Mouse (Mus musculus): Measurements from ENCODE around the gene Ccdc70.
A peak's percentile ranks its signal among the peaks of the same experiment; 100 is the strongest.
"Not testable (repeated sequence)": the region's sequence is repeated elsewhere in the genome, so short reads cannot be mapped to it uniquely, and the experiment has no call there.

Gene Ccdc70

DNA sequence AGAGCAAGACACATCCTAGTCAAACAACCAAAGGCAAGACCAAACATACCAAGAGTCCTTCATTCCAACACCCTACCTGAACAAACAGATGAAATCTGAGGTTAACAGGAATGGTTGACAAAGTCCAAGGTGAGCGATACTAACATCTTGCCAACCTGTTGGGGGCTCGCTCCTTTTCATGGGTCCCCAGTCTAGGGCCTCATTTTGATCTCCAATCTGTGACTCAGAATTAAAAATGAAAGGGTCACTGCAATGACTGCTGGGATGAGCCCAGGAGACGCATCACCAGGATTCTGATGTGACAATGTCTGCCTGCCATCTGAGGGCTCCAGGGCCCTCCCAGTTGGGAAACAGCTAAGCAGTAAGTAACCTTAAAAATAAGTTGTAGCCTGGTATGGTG, at the start of gene Ccdc70:
TSS of gene Ccdc70 (plus strand) at position 301 of the 400 bp plus-strand sequence.
- peak in 1 of 2 experiments; percentile 12 for DNase-seq (ENCODE audit: low spot score in 2 of 2)

DNA sequence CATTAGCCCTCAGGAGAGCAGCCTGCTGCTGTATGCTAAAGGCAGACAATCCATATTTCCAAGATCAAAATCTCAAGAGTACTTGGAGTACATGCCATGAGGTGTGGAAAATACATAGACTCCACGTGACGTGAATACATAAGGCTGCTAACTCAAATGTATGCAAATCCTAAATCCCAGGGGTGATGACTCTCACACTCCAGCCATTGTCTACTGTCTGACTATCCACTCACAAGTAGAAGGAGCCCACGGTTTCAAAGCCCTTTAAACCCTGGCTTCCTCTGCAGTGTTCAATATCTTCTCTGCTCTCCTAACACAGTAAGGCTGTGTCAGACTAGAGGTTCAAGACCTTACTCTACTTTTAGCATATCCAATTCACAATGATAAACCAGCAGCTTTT, 38.8 kb upstream of the Ccdc70 start:
- DNase-seq (ENCODE audit: low spot score in 2 of 2): not testable (repeated sequence)

DNA sequence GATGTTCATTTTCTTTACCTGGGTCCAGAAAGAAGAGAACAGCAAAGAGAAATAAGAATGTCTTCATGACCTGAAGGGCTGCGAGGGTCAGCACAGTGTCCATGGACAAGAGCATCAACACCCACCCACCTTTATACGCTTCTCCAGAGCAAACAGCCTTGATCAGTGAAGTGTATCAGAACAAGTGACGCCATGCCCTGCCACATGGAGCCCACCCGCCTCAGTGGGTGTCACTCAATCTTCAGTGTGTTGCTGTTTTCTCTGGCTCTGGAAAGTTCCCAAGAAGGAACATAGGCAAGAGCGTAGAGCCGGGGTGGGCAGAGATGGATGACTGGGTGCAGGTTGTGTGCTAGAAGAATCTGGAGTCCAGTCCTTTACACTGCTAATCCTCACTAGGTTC, 37.0 kb upstream of the Ccdc70 start, which contains the start of gene Defb15:
TSS of gene Defb15 (minus strand) at position 101 of the 400 bp plus-strand sequence.
- DNase-seq (ENCODE audit: low spot score in 2 of 2): no peak

DNA sequence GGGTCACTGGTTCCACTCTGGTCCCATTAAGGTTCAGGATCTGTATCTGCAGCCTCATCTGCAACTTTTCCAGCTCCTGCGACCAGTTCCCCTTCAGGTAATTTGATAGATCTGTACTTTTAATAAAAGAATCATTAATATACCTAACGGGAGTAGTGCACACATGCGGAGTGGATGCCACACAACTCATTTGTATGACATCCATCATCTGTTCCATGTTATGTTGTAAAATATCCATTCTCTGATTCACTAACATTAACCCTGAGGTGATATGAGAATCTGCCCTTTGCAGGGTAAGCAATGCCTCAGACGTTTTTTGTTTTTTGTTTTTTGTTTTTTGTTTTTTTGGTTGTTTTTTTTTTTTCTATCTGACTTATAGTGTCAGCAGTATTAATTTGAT, 31.5 kb upstream of the Ccdc70 start, which contains the start of gene Defb35:
TSS of gene Defb35 (plus strand) at position 301 of the 400 bp plus-strand sequence.
- not testable (repeated sequence) for DNase-seq (ENCODE audit: low spot score in 2 of 2)

DNA sequence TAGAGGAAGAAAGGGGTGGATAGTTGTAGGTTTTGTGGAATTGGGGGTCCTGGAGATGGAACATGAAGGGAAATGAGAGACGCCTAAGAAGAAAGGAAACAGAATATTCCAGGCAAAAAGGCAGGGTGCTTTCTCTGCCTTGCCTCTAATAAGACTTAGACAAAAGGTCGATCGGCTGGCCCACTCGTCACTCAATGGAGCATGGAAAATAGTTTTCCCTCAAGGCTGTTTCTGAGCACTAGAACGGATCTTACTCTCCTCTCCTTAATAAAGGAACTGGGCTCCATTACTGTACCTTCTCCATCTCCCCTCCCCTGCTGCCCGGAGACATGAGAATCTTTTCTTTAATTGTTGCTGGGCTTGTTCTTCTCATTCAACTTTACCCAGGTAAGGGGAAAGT, 23.1 kb upstream of the Ccdc70 start, which contains the start of gene Defb13:
TSS of gene Defb13 (plus strand) at position 301 of the 400 bp plus-strand sequence.
- DNase-seq (ENCODE audit: low spot score in 2 of 2): no peak

DNA sequence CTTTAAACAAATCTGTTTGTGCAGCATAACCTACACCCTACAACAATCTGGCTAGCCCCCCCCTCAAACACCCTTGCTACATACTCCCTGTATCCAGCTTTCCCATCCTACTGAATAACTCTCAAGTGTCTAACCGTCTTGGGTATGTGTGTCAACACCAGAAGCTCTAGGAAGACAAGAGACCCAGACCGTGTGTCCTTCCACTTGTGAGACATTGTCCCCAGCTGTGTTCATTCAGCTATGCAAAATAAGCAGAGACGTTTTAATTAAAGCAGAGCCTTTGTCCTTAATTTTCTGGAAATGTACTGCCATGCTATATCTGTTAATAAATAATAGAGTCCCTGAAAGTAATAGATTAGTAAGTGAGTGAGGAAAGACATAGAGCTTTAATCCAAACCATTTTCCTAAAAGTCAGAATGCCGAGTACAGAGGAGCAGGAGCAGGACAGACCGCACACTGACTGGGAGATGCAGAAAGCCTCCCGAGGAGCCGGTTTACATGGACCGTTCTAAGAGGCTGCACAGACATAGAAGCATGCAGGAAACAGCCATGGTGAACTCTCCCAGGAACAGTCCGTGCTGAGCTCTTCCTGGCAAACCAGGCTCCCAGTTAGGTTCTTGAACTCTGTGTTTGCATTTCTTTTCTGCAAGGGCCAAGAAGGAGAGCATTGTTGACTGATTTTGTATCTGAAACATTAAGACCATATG, 22.1 kb upstream of the Ccdc70 start:
- no peak for DNase-seq (ENCODE audit: low spot score in 2 of 2)

- no peak for DNase-seq (ENCODE audit: low spot score in 2 of 2)
These were observed 14.3 kb upstream of the Ccdc70 start for GRCm38 (mm10) chr8:21955321-21955720.

- no peak for DNase-seq (ENCODE audit: low spot score in 2 of 2)
These were observed 13.2 kb upstream of the Ccdc70 start for GRCm38 (mm10) chr8:21956336-21956735.

DNA sequence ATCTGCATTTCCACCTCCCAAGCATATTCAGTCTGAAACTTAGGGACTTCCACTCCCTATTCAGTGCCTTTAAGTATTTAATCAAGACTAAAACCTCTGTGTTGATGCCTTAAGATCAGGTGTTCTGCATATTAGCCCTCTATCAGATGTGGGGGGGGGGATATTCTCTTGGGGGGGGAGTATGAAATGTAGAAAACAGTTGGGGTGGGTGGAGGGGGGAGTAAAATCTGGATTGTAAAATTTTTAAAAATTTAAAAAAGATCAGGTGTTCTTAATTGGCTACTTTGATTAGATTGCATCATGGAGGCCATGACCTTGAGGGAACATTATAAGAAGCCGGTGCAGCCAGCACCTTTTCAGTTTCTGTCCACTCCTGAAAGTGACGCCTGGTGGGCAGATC, 11.2 kb upstream of the Ccdc70 start, which contains the start of gene Fam90a1a:
TSS of gene Fam90a1a (plus strand) at position 301 of the 400 bp plus-strand sequence.
- DNase-seq (ENCODE audit: low spot score in 2 of 2): no peak

DNA sequence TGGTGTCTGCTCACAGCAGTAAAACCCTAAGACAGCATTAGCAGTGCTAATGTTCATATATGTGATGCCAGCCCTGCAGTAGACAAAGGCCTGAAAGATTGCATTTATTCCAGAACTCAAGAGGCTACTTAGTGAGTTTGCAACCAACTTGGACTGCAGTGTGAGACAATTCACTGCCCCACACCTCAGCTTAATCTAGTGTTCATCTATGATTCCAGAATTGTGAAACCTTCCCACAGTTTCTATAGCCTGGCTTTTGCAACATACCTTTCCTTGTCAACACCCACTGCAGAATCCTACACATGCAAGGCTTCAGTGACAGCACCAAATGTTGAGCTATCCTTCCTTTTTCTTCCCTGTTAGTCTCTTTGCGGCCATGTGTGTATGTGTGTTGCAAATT, 2.9 kb upstream of the Ccdc70 start:
- DNase-seq (ENCODE audit: low spot score in 2 of 2): peak in 1 of 2 experiments; percentile 8

- no peak for DNase-seq (ENCODE audit: low spot score in 2 of 2)
These were observed 8.6 kb downstream of the Ccdc70 start for GRCm38 (mm10) chr8:21978193-21978592.

DNA sequence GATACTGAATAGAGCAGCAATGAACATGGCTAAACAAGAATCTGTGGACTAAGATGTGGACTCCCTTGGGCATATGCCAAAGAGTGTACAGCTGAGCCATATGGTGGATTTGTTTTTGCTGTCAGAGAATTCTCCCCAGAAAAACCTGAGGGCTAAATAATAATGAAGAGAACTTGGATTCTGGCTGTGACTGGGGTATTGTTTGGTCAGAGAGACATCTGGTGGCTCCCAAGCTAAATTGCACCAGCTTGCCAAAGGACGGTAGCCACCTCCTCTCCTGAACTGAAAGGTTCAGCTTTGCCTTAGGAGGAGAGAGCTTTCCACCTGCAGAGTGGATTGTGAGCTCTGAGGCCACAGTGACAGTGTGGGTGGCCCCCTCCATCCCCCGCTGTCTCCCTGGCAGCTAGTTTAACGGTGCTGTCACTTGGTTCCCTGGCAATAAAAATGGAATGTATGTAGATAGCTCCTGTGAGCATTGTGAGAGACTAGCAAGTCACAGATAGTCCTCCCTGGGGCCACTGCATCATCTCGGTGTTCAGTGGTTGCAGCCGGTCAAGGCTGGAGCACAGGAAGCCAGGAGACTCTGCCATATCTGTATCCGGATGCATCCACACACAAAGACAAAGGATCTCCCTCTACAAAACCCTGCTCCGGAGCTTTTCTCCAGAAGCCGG, 12.2 kb downstream of the Ccdc70 start:
- no peak for DNase-seq (ENCODE audit: low spot score in 2 of 2)

DNA sequence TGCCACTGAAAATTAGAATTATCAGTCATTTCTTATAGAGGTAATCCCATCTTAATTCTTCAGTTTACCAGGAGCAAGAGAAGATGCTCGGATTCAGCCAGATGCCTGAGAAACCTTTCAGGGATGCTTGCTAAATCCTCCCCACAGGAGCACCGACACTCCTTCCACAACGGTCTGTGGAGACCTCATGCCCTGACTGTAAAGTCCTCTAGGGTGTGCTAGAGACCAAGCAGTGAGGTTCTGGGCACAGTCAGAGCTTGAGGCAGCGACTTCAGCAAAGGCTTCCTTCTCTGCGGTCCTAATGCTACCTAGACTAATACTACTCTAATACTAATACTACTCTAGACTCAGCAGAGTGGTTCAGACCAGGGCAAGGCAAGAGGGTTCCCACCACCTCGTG, 22.6 kb downstream of the Ccdc70 start:
- DNase-seq (ENCODE audit: low spot score in 2 of 2): no peak

DNA sequence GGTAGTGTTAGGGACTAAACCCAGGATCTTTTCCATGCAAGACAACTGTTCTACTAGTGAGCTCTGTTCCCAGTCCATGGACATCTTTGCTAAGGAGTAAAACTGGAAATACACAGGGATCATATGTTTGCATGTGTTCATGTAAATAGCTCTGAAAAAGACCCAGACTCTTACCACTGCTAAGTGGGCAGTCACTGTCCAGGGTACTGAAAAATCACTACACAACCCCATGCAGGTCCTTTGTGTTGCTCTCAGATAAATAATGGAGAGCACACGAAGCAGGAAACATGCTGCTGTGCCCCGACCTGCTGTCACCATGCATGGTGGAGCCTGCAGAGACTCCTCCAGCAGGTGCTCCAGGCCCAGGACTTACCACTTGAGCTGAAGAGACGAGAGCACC, 25.6 kb downstream of the Ccdc70 start:
- DNase-seq (ENCODE audit: low spot score in 2 of 2): no peak

DNA sequence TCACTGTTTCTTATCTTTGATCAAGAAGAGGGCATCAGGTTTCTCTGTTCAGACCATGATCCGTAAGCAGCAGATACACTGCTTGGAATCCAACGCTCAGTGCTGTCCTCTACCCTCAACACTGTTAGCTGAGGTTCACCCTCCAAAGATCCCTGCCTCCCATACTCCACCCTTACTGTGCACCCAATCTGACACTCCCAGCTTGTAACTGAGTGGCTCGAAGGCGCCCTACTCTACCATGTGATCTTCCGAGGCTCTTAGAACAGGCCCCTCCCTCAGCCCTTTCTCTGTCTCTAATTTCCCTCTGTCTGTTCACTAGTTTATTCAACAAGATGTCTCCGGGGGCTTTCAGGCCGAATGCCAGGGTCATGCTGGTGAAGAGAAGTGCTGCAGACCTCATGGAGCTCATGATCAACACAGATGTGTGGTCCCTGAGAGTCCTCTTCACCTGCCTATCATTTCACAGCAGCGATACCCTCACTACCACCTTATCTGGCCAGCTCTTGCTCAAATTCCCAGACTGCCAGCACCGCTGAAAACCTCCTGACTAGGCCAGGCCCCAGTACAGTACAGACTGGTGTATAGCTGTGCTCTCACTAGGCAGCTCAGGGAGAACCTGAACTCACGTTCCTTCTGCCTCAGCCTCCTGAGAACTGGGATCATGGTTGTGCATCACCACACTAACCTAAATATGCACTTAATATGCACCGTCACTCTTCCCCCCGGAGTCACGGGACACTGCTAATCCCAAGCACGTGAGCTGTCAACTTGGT, 35.4 kb downstream of the Ccdc70 start:
- no peak for DNase-seq (ENCODE audit: low spot score in 2 of 2)

DNA sequence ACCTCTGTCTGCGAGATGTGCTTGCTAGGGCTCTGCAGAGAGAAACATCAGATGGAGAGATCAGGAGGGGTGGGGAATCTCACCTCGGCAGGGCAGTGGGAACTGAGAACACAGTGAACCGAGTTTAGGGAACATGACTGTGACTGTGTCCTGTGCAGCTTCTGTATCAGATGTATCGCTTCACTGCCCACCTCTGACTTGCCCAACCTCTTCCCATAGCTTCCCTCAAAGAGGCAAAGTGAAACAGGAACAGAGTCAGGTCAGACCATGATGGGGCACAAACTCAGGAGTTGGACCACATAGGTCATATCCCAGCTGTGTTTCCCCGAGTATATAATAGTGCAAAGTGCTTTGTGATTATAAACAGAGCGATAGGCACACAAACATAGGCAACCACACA, 36.8 kb downstream of the Ccdc70 start:
- no peak for DNase-seq (ENCODE audit: low spot score in 2 of 2)

- DNase-seq (ENCODE audit: low spot score in 2 of 2): no peak
These were observed 39.8 kb downstream of the Ccdc70 start for GRCm38 (mm10) chr8:22009403-22009802.

DNA sequence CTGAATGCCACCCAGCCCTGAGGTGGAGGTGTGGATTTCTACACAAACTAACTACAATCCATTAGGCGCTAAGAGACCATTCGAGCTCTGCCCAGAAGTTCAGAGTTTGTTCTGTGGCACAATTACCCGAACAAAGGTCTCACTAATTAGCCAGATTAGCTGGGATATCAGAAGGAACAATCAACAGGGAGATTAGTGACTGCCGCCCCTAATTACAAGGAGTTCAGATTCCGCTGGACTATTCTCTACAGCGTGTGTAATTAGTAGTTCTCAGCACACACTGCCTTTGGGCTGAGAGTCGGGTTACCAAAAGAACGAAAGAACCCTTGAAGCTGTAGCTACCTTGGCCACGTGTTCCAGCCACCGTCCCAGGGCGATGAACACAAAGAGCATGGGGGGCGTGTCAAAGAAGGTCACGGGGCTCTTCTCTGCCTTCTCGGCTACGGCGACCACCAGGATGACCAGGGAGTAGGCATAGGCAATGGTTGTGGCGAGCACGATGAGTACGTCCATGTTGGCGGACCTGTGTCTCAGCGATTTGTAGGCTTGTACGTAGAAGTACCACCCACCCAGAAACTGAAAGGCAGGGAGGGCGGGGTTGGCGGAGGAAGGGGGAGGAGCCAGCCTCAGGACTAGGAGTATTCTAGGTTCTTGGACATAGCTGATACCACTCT, 43.6 kb downstream of the Ccdc70 start:
- DNase-seq (ENCODE audit: low spot score in 2 of 2): no peak

DNA sequence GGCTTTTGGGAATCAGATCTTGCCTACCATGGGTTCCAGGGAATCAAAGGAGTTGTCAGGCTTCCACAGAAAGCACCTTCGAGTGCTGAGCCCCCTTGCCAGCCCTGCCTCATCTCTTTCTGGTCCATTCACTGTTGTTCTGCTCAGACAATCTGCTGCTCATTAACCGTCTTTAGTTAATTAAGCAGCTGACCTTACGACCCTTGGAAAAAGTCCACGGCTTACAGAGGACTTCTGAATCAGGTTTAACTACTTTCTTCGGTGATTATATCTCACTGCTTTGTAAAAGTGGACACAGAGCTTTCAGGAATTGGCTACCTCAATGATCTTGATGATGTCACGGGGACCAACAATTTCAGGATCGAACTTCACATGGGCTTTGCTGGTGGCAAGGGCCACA, 48.2 kb downstream of the Ccdc70 start:
- no peak for DNase-seq (ENCODE audit: low spot score in 2 of 2)

DNA sequence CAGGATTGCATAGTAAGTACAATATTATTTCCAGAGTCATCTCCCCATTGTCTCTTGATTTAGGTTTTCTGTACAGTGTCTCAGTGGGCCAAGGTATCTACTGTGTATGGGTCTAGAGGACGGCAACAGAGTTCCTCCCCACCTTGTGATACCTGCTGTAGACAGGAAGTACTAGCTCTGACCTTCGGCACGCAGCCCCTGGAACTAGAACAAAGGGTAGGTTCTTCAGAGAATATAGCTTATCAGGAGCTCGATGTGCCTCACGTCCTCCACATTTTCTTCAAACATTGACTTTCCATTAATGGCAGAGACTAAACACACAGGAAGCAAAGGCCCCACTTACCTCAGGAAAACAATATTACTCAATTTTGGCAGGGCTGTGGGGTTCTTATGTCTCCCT, 49.9 kb downstream of the Ccdc70 start:
- DNase-seq (ENCODE audit: low spot score in 2 of 2): no peak

- no peak for DNase-seq (ENCODE audit: low spot score in 2 of 2)
These were observed 52.7 kb downstream of the Ccdc70 start for GRCm38 (mm10) chr8:22022244-22022643.
